Mouse (Mus musculus) large intestine, adult 2 months (tissue): ENCODE data around the gene Exosc6. TPM values are rescaled to one million over a fixed set of nuclear protein-coding genes. Genes with fewer than 3 reads are reported as not detected.
A peak's percentile ranks its signal among the peaks of the same experiment; 100 is the strongest.
"Not testable (repeated sequence)": the region's sequence is repeated elsewhere in the genome, so short reads cannot be mapped to it uniquely, and the experiment has no call there.

Experiments
- DNase-seq: peaks from one replicate; pipeline ENCODE4 v3.0.0-alpha.2; 2012; ENCODE audit warnings: low read depth, low spot score
- WGBS: fragments of 180-500 bp; shearing (Covaris S2); methylation state at CpG from one replicate; pipeline ENCODE4 v1.1.7; 2018; 5-methylcytosine and 5-hydroxymethylcytosine counted together
- polyA plus RNA-seq: library from polyadenylated mRNA; depleted of rRNA; stranded (reverse); fragments of >200 nt; gene quantifications from 2 replicates; pipeline ENCODE4 v1.2.3, GENCODE M21; 2012

Exosc6 gene
- polyA plus RNA-seq, 1 experiment = not detected

DNA sequence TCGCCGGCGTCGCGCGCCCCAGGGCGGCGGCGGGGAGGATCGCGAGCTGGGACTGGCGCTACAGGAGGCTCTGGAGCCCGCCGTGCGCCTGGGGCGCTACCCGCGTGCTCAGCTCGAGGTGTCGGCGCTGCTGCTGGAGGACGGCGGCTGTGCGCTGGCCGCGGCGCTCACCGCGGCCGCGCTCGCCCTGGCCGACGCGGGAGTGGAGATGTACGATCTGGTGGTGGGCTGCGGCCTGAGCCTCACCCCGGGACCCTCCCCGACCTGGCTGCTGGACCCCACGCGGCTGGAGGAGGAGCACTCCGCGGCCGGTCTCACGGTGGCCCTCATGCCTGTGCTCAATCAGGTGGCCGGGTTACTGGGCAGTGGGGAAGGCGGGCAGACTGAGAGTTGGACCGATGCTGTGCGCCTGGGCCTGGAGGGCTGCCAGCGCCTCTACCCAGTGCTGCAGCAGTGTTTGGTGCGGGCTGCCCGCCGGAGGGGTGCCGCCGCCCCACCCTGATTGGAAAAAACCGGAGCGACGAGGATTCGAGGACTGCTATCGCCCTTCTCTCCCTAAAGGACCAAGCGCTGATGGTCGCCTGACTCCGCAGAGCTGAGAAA, 653 bp downstream of the Exosc6 start:
- under 1% methylated on average over 63 of the region's 63 CpGs for WGBS
- DNase-seq = no peak

DNA sequence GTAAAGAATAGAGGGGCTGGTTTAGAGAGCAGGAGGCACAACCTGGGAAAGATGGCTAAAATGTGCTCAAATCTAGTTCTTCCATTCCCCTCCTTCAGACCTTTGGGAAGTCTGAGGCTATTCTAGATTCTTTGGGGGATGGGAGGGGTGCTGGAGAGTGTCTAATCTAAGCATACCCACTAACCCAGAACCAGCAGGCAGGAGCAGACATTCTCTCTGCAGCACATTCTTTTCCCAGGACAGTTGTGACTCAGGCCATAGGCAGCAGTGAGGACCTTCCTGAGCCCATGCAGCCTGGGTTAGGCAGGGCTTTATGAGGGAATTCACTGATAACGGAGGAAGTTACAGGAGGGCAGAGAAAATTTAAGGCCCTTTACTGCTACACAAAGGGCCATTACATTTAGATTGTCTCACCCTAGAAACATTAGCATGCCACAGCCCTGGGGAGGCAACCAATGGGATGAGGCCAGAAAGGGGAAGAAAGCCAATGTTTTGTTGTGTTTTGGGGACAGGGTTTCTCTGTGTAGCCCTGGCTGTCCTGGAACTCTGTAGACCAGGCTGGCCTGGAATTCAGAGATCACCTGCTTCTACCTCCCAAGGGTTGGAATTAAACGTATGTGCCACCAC, 2.9 kb downstream of the Exosc6 start:
- 33% methylated on average over 2 of the region's 2 CpGs for WGBS

DNA sequence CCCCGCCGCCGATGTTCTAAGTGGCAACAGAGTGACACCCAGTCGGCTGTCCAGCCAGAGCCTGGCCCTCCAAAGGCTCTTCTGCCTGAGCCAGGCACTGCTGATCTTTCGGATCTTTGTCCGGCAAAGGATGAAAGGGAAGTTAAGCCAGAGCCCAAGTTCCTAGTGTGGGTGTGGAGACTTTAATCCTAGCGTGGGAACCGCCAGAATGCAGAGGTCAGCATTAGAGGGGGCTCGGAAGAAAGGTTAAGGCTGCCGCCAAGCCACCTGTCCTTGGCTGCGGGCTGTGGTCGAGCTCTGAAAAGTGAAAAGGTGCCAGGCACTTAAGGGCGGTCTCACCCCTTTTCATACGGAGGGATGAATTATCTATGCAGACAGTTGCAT, 5.5 kb downstream of the Exosc6 start:
- no peak for DNase-seq
- 9% methylated on average over 14 of the region's 14 CpGs for WGBS

More for the DNA sequence above, 2.9 kb downstream of the Exosc6 start:
- DNase-seq = peak; percentile 38

DNA sequence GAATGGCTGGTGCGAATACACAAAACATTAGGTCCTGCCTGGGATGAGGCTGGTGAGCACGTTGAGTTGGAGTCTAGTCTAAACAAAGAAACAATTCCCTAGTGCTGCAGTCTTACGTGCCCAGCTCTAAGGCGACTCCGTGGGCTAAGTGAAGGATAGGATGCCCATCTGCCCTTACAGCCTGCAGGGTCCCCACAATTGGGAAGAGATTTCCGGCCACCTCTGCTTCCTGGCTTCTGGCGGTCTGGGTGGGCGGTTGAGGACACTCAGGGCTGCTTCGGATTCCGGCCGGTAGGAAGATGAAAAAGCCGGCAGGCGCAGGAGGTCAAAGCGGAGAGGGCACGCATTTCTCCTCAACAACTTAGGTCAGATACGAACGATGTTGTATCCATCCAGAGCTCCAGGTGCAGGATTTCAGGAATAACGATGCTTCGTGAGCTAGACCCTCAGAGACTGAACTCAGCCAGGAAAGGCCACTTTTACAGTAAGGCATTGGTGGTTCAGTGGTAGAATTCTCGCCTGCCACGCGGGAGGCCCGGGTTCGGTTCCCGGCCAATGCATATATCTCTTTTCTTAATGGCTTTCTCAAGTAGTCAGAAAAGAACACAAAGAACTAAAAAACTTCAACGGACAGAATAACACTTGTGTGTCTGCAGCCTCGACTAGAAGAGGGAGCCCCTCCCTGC, 6.1 kb downstream of the Exosc6 start:
- 4% methylated on average over 27 of the region's 27 CpGs for WGBS
- no peak for DNase-seq

DNA sequence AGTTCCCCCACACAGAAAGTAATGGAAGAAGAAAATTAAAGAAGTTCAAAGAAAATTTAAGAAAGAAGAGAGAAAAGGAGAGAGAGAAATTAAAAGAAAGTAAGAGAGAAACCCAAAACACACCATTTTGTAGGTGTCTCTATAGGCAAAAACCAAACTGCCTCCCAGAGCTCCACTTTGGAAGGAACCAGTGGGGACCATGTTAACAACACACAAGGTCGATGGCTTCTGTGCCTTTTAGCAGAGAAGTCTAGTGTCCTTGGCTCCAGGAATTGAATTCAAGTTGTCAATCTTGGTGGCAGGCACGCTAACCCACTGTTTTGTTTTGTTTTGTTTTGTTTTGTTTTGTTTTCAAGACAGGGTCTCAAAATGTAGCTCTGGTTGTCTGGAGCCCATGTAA, 6.8 kb downstream of the Exosc6 start:
- DNase-seq = no peak
- 63% methylated on average over 2 of the region's 2 CpGs for WGBS

DNA sequence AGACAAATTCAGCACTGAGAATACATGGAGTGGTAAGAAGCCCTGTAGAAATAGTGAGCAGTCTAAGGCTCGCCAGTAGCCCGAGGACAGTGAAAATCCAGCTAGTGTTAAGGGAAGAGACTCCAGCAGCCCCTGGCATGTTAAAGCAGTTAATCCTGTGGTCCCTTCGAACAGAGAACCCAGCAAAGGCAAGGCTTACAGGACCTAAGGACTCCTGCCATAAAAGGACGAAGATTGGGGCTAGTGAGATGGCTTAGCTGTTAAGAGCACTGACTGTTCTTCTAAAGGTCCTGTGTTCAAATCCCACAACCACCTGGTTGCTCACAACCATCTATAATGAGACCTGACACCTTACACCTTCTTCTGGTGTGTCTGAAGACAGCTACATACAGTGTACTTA, 10.2 kb downstream of the Exosc6 start:
- 69% methylated on average over 4 of the region's 4 CpGs for WGBS
- DNase-seq = no peak

DNA sequence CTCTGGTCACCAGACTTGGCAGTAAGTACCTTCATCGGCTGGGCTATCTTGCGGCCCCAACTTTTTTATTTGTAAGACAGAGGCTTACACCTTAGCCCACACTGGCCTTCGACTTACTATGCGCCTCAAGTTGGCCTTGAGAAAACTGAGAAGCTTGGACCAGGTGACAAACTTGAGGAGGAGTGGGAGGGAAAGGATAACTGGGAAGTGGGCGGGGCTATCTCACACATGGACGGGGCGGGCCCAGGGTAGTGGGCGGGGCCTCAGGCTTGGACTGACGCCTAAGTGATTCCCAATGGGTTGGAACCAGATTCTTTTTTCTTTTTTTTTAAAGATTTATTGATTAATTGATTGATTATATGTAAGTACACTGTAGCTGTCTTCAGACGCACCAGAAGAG, 11.3 kb downstream of the Exosc6 start:
- 44% methylated on average over 10 of the region's 10 CpGs for WGBS
- no peak for DNase-seq

DNA sequence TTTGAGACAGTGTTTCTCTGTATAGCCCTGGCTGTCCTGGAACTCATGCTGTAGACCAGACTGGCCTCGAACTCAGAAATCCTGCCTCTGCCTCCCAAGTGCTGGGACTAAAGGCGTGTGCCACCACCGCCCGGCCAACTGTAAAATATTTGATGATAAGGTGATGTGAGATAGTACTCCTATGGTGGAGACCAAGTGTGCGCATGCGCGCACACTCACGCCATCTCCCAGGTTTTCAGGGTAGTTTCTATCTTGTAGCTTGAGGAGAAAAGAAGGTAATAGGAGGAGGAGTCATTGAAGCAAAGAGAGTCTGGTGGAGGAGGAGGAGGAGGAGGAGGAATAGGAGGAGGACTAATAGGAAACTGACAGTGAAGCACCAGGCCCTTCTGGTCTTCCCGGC, 12.5 kb downstream of the Exosc6 start:
- WGBS = 92% methylated on average over 9 of the region's 9 CpGs
- DNase-seq = not testable (repeated sequence)

DNA sequence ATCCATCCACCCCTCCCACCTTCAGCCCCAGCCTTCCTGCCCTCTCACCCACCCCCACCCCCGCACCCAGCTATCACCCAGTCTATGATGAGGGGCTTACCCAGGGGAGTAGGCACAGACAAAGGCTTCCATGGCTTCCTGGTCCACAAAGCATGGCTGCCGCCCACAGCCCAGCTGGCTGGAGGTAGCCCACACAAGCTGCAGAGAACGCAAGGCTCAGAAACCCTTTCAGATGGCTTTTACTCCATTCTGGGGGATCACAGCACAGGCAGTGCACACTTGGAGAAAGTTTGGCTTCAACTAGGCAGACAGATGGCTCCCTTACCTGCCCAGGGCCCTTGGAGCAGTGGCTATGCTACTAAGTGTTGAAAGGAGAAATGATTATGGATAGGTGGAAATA, 19.8 kb downstream of the Exosc6 start:
- no peak for DNase-seq
- 85% methylated on average over 3 of the region's 3 CpGs for WGBS

DNA sequence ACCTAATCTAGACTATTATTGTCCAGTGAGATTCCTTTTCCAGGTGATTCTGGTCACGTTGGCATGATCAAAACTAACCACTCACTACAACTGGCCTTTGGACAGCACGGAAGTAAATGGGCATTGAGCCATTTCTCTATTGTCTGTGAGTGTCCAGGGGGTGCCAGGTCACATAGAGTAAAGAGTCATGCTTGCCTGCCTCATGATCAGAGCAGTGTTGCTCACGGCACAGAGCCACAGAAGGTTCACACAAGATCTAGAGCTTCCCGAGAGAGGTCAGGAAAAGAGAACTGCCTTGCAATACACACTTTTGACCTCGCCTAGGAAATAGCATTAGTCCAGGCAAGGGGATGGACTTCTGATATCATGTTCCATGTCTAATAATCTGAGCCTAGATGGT, 23.3 kb downstream of the Exosc6 start:
- 43% methylated on average over 5 of the region's 5 CpGs for WGBS
- DNase-seq = no peak

DNA sequence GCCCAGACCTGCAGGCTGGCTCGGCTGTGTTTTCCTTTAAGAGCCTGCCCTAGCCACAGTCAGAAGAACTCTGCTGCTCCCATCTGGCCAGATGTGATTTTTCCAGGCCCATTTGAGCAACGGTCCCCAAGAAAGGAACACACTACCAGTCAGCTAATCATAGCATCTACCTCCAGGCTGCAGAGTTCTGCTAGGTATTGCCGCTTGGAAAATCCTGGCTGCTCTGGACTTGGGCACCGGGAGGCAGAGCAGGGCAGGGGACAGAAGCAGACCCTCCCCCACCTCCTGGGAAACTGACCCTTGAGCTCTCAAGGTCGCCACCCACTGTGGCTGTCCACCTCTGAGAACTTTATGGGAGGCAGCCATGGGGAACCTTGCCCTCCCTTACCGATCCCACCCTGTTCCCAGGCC, 23.7 kb downstream of the Exosc6 start:
- WGBS = 20% methylated on average over 6 of the region's 6 CpGs
- peak; percentile 40 for DNase-seq

DNA sequence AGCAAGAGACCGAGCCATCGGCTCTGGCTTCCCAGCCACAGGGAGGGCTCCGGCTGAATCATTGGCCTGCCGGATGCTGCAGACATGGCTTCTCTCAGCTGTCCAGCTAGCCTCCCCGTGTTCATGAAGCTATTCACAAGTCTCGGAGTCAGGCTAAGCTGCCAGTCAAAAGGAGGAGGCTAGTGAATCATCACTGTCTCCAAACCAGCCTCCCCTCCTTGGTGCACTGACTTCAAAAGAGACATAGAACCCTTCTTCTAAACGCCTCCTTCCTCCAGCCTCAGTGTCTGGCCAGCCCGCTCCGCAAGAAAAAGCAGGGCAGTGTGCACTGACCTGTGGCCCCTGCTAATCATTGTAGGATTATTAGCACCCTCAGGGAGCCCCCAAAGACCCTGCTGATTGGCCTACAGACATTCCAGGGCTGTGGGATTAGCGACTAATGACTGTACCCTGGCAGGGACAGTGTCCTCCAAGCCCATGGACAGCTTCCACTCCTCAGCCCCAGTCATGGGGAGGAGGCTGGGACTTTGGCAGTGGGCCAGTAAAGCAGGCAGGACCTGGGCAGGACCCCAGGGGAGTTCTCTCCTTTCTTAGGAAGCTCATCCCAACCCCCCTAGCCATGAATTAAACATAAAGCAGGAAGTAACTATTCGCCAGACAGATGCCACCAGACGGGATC, 25.6 kb downstream of the Exosc6 start:
- DNase-seq = no peak
- 54% methylated on average over 12 of the region's 12 CpGs for WGBS

DNA sequence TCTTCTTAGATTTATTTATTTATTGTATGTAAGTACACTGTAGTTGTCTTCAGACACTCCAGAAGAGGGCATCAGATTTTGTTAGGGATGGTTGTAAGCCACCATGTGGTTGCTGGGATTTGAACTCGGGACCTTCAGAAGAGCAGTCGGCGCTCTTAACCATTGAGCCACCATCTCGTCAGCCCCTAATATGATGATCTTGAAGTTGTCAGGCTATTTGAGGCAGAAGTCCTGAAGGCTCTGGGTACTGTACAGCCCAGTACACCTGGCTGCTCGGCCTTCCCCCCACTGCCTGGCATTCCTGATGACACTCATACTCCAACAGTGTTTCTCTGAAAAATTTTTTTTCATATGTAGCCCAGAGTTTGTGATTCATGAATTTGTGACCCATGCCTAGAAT, 27.8 kb downstream of the Exosc6 start:
- DNase-seq = not testable (repeated sequence)
- 92% methylated on average over 5 of the region's 5 CpGs for WGBS

DNA sequence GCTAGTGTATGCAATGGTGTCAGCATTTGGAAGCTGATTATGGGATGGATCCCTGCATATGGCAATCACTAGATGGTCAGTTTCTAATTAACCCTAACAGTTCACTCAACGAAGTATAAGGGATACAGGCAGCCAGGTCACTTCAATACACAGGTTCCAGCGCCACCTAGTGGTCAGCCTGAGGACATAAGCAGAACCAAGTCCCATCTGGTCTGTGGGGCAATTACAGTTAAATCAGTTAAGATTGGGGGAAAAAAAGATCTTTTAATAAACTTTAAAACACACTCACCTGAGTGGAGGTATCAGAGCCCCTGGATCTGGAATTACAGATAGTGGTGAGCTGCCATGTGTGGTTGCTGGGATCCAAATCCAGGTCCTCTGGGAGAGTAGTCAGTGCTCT, 34.0 kb downstream of the Exosc6 start:
- WGBS = 1% methylated on average over 2 of the region's 2 CpGs
- peak; percentile 42 for DNase-seq

DNA sequence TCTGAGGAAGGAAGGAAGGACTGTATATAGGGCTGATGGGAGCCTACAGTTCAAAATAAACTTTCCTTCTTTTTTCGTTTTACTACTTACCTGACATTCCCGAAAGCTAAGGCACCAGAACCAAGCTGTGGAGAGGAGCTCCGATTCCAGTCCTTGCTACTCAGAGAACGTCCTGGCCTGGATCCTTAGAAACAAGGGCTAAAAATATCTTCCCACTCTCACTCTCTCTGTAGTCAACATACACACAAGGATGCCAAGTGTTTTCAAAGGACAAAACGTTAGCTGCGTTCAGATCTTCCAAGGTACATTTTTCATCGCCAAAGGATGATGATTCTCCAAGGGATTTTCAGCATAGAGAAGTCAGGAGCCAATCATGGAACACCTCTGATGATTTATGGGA, 35.6 kb downstream of the Exosc6 start:
- DNase-seq = no peak
- 69% methylated on average over 7 of the region's 7 CpGs for WGBS

DNA sequence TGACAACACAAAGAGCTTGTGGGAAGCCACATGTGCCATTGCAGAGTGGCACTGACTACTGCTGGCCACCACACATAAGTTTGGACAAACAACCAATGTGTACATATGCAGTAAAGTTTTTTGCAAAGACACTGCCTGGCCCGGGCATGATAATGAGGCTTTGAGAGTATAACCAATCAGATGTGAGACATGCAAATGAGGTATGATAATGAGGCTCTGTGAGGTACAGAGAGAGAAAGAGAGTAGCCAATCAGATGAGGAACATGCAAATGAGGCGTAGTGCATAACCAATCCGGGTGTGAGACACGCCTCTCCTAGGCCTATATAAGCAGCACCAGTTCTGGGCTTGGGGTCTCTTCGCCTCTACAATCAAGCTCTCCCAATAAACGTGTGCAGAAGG, 36.2 kb downstream of the Exosc6 start, which contains the start of gene Clec18a:
Clec18a (minus strand) TSS at position 101 of the 400 bp plus-strand sequence.
- not testable (repeated sequence) for DNase-seq
- WGBS = 90% methylated on average over 5 of the region's 6 CpGs

DNA sequence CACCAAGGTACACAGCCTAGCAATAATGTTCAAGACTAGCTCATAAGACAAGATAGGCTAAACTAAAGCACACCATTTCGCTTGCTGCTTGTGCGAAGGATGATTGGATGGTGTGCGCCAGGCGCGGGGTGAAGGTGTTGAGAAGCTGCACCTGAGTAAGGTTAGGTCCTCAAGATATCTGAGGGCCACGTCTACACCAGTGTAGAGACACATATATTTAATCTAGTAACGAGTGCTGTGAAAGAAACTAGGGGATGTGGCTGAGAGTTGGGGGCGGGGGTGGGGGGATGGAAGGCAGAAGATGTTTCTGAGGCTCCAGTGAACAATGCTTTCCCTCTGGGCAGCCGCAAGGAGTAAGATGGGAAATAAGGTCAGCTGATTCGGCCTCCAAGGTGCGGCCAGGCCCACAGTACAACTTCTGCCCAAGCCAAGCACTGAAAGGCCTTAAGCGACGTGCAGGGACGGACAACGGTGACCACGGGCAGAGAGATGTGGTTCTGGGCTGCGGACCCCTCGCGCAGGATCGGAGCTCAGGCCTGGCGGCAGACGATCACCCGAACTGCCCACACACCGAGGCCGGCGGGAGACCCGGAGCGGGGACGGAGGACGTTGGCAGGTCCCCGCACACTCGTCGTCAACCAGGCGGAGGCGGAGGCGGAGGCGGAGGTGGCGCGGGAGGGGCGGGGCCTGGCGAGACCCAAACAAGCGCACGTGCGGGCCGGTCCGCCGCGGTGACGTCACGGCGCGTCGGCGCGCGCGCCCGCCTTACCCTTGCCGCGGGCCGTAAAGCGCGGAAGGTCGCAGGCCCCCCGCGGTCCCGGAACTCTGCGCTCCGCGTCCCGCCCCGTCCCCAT, 38.0 kb downstream of the Exosc6 start, which contains the start of gene Pdpr:
Pdpr (plus strand) TSS at position 766 of the 854 bp plus-strand sequence.
- DNase-seq = peak; percentile 52
- WGBS = 7% methylated on average over 55 of the region's 72 CpGs

DNA sequence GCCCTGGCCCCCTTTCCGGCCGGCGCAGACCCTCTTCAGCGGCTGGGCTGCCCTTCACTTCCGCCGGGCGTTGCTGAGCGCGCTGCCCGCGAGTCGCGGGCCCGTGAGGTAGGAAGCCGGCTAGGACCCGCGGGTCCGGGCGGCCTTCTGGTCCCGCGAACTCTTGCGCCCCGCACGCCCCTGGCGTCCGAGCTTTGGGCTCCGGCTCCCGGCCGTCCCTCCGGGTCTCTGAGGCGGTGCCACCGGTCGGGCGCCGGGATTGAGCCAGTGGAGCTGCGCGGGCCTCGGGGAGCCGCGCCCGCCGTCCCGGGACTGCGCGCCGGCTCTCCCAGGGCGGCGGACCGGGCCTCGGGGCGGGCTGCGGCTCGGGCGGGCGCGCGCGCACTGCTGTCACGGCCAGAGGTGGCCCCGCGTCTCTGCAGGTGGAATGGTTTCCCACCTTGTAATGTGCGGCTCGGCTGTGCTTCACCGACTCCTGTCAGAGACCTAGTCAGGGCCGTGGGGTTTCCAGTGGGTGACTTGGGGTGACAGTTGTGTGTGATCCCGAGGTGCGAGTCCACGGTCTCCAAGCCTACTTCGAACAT, 38.7 kb downstream of the Exosc6 start:
- under 1% methylated on average over 58 of the region's 69 CpGs for WGBS
- DNase-seq = not testable (repeated sequence)
